Mouse (Mus musculus): ENCODE data around the gene C3ar1.

Gene C3ar1

GRCm38 (mm10) chr6:122855955-122856354, at the start of gene C3ar1:
TSS of gene C3ar1 (minus strand) at chr6:122856161.
- in situ Hi-C loops (cut with MboI, MseI), result no loop called here

- in situ Hi-C loops (cut with MboI, MseI), result no loop called here
Observed at GRCm38 (mm10) chr6:122892442-122893049, 36.6 kb upstream of the C3ar1 start.

GRCm38 (mm10) chr6:122889599-122889998, 33.6 kb upstream of the C3ar1 start:
- in situ Hi-C loops (cut with MboI, MseI), result no loop called here

- in situ Hi-C loops (cut with MboI, MseI), result no loop called here
Observed at GRCm38 (mm10) chr6:122883603-122884002, 27.6 kb upstream of the C3ar1 start.

- in situ Hi-C loops (cut with MboI, MseI), result no loop called here
Observed at GRCm38 (mm10) chr6:122881287-122881686, 25.3 kb upstream of the C3ar1 start.

GRCm38 (mm10) chr6:122879781-122880505, 24.0 kb upstream of the C3ar1 start:
- in situ Hi-C loops (cut with MboI, MseI), result loop anchor here (10.0 kb wide), 1 partner anchor 55 kb away; no protein-coding TSS in a partner anchor

GRCm38 (mm10) chr6:122879141-122879735, 23.3 kb upstream of the C3ar1 start:
- in situ Hi-C loops (cut with MboI, MseI), result loop anchor here (10.0 kb wide), 1 partner anchor 54 kb away; no protein-coding TSS in a partner anchor

GRCm38 (mm10) chr6:122874720-122875389, 18.9 kb upstream of the C3ar1 start:
- in situ Hi-C loops (cut with MboI, MseI), result loop anchor here (10.0 kb wide), 1 partner anchor 50 kb away; no protein-coding TSS in a partner anchor

GRCm38 (mm10) chr6:122873871-122874719, 18.1 kb upstream of the C3ar1 start, which contains the start of gene Necap1:
TSS of gene Necap1 (plus strand) at chr6:122874474.
- in situ Hi-C loops (cut with MboI, MseI), result loop anchor here (10.0 kb wide), 1 partner anchor 49 kb away; no protein-coding TSS in a partner anchor

GRCm38 (mm10) chr6:122872800-122873199, 16.8 kb upstream of the C3ar1 start:
- in situ Hi-C loops (cut with MboI, MseI), result loop anchor here (10.0 kb wide), 1 partner anchor 48 kb away; no protein-coding TSS in a partner anchor

- in situ Hi-C loops (cut with MboI, MseI), result loop anchor here (10.0 kb wide), 1 partner anchor 45 kb away; no protein-coding TSS in a partner anchor
Observed at GRCm38 (mm10) chr6:122869846-122870245, 13.9 kb upstream of the C3ar1 start.

GRCm38 (mm10) chr6:122867914-122868313, 12.0 kb upstream of the C3ar1 start:
- in situ Hi-C loops (cut with MboI, MseI), result no loop called here

GRCm38 (mm10) chr6:122862871-122863270, 6.9 kb upstream of the C3ar1 start:
- in situ Hi-C loops (cut with MboI, MseI), result no loop called here

- in situ Hi-C loops (cut with MboI, MseI), result no loop called here
Observed at GRCm38 (mm10) chr6:122862434-122862833, 6.5 kb upstream of the C3ar1 start.

GRCm38 (mm10) chr6:122854552-122854951, 1.4 kb downstream of the C3ar1 start:
- in situ Hi-C loops (cut with MboI, MseI), result no loop called here

- in situ Hi-C loops (cut with MboI, MseI), result no loop called here
Observed at GRCm38 (mm10) chr6:122852696-122853095, 3.3 kb downstream of the C3ar1 start.

GRCm38 (mm10) chr6:122843759-122844158, 12.2 kb downstream of the C3ar1 start:
- in situ Hi-C loops (cut with MboI, MseI), result loop anchor here (10.0 kb wide), 1 partner anchor 439 kb away; no protein-coding TSS in a partner anchor

GRCm38 (mm10) chr6:122837539-122837938, 18.4 kb downstream of the C3ar1 start:
- in situ Hi-C loops (cut with MboI, MseI), result loop anchor here (5.0 kb wide), 1 partner anchor 40 kb away; no protein-coding TSS in a partner anchor

GRCm38 (mm10) chr6:122836974-122837373, 19.0 kb downstream of the C3ar1 start:
- in situ Hi-C loops (cut with MboI, MseI), result loop anchor here (5.0 kb wide), 1 partner anchor 40 kb away; no protein-coding TSS in a partner anchor

- in situ Hi-C loops (cut with MboI, MseI), result no loop called here
Observed at GRCm38 (mm10) chr6:122834365-122834764, 21.6 kb downstream of the C3ar1 start.

- in situ Hi-C loops (cut with MboI, MseI), result no loop called here
Observed at GRCm38 (mm10) chr6:122832880-122833279, 23.1 kb downstream of the C3ar1 start.

All from regulatory T cell (primary cell).